Mouse (Mus musculus) lung, postnatal 4 days (tissue): ENCODE results near the gene Slc4a1.
"Not testable (repeated sequence)": the region's sequence is repeated elsewhere in the genome, so short reads cannot be mapped to it uniquely, and the experiment has no call there.

Experiments
- DNase-seq, 2 experiments: peaks; one replicate each; pipeline ENCODE4 v3.0.0; 2021

Gene Slc4a1

DNA sequence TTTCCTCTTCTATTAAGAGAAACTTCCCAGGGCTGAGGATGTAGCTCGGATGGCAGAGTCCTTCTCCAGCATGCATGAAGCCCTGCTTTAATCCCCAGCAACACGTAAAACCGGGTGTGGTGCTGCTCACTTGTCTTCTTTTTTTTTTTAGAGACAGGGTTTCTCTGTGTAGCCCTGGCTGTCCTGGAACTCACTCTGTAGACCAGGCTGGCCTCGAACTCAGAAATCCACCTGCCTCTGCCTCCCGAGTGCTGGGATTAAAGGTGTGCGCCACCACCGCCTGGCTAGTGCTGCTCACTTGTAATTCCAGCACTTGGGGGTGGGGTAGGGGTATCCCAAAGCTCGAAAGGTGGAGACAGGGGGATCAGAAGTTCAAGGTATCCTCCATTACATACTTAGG is at the start of gene Slc4a1:
Gene Slc4a1, minus strand, starts transcription at position 101 of the 400 bp plus-strand sequence.
- DNase-seq: not testable (repeated sequence)

- no peak for DNase-seq
Observed at GRCm38 (mm10) chr11:102415034-102415802, 49.2 kb upstream of the Slc4a1 start.

GRCm38 (mm10) chr11:102413059-102413458 is 47.1 kb upstream of the Slc4a1 start:
- no peak for DNase-seq

DNA sequence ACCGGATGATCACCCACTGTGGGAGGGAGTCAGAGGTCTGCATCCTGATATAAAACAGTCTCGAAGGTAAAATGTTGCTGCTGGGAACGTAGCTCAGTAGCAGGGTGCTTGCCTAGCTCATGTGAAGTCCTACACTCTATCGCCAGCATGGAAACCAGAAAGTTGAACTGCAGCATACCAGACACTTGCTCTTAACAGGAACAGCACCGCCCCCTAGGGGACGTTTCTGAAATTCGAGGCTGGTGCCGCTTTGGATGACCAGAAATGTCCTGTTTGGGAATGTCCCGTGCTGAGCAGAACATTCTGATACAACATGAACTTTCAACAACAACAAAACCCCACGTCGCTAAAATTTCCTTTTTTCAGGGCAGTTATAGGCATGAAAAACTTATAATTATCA is 45.7 kb upstream of the Slc4a1 start:
- peak; percentile 88 to 93 for DNase-seq

GRCm38 (mm10) chr11:102411061-102411460 is 45.1 kb upstream of the Slc4a1 start:
- DNase-seq: no peak

DNA sequence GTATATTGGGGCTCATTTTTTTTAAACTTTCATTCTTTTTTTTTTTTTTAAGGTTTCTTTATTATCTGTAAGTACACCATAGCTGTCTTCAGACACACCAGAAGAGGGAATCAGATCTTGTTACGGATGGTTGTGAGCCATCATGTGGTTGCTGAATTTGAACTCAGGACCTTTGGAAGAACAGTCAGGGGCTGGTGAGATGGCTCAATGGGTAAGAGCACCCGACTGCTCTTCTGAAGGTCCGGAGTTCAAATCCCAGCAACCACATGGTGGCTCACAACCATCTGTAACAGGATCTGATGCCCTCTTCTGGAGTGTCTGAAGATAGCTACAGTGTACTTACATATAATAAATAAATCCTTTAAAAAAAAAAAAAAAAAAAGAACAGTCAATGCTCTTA is 44.3 kb upstream of the Slc4a1 start:
- not testable (repeated sequence) for DNase-seq

- no peak for DNase-seq
Observed at GRCm38 (mm10) chr11:102409795-102410330, 43.9 kb upstream of the Slc4a1 start.

GRCm38 (mm10) chr11:102408888-102409794 is 43.1 kb upstream of the Slc4a1 start:
- DNase-seq: no peak

DNA sequence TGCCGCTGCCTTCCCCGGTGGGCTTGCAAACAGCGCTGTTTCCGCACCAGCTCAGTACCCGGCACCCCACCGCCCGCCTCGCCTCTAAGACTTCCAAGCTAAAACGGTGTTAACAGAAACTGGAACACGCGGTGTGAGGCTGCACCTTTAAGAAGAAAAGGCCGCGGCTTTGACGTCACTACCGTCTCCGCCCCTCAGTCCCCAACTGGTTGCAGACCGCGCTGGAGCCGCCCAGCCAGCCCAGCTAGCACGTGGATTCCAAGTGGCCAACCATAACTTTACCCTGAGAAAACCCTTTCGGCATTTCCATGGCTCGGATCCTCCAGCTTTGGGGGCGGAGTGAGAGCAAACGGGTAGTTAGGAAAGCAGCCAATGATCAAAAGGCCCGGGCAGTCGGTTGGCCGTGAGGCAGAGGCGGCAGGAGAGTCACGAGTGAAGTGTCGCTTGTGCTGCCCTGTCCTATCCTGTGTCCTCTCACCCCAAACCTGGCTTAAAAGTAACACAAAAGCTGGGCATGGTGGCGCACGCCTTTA is 42.4 kb upstream of the Slc4a1 start:
- peak; percentile 97 to 99 for DNase-seq

- DNase-seq: no peak
Observed at GRCm38 (mm10) chr11:102407834-102408215, 41.8 kb upstream of the Slc4a1 start, which contains the start of gene Slc25a39. Slc25a39 (minus strand) TSS chr11:102407946.

DNA sequence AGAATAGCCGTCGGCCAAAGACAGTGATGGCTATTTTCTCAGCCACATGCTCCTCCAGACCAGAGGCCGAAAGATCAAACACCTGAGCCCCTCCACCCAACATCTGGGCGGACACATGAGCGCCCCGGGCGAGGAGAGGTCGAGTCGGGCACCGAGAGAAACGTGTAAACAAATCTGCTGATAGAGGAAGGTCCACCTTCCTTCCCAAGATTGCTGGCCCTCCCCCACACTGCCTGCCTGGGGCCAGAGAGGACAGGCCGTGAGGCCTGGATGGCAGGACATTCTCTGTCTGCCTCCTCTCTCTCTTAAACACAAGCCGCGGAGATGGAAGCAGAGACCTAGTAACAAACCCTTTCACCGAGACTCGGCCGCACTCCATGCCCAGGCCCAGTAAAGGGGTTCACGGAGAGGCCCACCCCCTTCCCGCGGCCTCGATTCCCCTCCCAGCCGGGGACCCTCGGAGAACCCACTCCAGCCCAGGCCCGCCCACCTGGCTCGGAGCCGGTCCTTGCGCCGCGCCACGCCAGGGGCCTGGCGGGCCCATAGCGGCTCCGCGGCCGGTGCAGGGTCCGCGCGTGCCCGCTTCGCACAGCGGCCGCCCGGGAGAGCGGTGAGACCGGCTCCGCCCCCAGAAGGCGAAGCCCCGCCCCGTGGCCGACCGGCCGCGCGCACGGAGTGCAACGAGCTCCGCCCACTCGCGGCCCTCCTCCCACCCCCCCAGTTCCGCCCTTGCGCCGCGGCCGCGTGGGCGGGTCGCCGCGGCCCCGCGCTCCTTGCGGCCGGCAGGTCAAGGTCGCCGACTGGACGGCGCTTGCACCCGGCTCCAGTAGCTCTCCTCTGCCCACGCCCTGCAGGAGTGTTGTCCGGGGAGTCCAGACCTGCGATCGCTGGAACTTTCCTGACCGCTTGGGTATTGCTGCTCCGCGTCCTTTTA is 41.2 kb upstream of the Slc4a1 start:
- peak; percentile 95 to 96 for DNase-seq

DNA sequence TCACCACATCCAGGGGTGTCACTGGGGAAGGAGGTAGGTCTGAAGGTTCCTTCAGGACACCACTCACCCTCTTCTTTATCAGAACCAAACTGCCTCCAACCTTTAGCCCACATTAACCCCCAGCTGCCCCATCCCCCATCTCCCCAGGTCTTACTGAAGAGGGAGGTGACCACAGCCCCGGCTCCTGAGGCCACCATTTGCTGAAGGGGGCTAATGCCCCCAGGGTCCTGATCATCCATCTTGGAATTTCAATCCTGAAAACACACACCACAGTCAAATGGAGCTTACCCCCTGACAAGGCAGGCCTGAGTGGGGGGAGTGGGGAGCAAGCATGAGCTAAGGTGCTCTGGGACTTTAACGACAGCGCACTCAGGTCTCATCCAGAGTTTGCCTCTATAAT is 40.4 kb upstream of the Slc4a1 start:
- DNase-seq: no peak

DNA sequence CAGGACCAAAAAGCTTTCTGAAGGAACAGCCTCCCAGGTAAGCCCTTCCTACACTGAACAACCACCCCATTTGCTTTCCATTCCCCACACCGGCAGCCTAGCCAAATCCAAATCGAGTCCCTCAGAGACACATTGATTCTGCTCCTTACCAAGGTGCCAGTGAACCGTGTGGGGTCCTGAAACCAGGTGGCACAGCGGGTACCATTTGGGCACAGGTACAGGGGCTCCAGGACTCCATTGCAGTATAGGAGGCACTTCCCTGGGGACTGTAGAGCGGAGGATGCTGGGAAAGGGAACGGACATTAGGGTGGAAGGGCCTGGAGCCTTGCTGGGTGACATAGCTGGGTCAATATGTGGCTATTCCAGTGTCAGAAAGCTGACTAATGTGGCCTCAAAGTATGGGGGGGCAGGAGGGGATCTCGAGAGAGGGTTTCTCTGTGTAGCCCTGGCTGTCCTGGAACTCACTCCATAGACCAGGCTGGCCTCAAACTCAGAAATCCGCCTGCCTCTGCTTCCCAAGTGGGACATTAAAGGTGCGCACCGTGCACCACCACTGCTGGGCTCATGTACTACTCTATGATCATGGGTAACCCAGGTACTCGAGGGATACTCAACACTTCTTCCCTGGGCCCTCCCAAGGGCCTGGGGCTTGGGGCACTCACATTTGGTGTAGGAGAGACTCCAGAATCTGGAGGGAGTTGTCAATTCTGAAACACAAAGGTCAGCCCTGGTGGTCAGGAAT is 39.7 kb upstream of the Slc4a1 start:
- no peak for DNase-seq

DNA sequence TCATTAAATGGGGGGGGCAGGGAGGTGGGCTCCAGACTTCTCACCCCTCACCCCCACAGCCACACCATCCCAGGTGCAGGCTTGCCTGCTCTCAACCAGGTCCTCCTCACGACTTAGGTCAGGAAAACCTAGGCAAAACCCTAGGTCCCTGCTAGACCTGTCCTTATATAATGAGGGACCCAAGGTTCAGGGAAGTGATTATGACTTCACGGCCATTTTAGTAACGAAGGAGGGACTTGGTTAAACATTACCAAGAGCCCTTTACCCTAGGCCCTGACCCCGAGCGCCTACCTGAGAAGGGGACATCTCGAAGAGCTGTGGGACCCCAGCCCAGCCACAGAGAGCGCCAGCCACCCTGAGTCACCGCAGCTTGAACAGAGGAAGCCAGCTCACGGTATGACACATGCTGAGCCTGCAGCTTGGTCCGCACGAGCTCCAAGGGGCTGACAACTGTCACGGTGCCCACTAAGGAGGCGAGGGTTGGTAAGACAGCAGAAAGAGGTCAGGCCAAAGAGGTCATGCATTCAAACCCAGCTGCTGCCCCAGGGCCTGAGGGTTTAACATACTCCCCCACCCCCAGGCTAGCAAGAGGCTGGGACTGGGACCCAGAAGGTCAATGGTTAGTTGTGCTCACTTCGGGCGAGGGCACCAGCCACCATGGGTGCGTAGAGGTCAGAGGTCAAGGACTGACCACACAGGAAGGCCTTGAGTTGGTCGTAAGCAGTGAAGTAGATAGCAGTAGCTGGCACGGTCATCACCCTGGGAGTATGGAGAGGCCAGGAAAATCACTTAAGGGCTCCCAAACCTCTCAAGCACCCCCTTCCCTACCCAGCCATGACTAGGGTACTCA is 38.4 kb upstream of the Slc4a1 start:
- no peak for DNase-seq

DNA sequence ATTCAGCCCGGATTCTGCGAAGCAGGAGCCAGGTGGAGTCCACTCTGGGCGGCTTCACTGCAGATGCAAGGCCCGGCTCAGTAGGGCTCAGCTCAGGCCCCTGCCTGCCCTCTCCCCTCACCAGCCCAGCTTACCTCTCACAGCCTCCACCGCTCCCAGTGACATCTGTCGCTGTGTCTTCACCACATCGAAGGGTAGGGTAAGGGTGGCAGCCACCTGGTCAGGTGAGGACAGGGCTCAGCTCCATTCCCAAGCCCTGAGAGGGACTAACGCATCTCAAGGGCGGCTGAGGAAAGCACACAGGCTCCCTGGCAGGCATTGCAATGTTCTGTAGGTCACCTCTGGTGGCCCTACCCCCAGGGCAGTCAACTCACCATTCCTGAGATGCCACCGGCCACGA is 37.7 kb upstream of the Slc4a1 start:
- DNase-seq: no peak

DNA sequence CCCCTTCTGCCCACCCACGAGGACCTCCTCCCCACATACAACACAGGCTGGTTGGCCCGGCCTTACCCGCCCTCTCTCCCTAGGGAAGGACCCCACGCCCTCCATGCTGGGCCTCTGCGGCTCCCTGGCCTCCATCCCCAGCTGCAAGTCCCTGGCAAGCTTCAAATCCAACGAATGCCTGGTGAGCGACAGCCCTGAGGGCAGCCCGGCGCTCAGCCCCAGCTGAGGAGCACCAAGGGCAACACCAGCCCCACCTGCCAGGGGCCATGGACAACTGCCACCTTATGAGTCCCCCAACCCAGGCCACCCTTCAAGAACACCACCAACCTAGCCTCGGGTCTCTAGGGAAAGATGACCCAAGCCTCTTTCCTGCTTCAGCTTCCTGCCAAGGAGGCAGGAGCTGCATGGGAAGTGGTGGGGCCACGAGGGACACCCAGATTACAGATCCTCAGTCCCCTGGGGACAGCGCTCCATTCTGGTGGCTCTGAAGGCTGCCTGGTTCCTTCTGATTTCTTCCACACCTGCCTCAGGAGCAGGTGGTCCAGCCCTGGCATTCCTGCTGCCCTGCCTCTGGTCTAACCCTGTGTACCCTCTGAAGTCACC is 36.0 kb upstream of the Slc4a1 start:
- no peak for DNase-seq

DNA sequence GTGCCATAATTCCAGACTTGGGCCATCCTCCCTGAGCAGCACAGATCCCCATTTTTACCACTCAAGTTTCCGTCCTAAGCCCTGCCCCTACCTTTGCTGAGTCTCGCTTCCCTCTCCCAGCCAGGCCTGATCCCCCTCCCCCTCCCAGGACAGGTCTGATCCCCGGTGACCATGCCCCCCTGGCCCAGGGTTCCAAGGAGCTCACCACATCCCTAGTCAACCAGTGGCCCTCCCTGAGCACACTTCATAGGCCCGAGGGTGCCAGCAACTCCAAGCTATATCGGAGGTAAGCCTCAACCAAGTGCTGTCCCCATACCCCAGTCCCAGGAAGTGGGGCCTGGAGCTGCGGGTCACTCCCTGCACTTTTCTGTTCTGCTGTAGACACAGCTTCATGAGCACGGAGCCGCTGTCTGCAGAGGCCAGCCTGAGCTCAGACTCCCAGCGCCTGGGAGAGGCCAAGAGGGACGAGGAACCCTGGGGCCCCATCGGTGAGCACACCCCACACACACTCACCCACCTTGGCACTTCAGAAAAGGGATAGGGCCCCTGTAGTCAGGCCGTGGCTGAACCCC is 34.6 kb upstream of the Slc4a1 start:
- DNase-seq: no peak

- DNase-seq: no peak
Observed at GRCm38 (mm10) chr11:102399610-102400072, 33.6 kb upstream of the Slc4a1 start.

- DNase-seq: no peak
Observed at GRCm38 (mm10) chr11:102399107-102399506, 33.1 kb upstream of the Slc4a1 start.
